Mouse (Mus musculus): ENCODE measurements at regions not wholly inside any gene's neighbourhood (a gene's known extent, or its start where the extent isn't known, plus 50 kb on each side); places are given as distances from the start of the nearest gene placed in this dataset.

DNA sequence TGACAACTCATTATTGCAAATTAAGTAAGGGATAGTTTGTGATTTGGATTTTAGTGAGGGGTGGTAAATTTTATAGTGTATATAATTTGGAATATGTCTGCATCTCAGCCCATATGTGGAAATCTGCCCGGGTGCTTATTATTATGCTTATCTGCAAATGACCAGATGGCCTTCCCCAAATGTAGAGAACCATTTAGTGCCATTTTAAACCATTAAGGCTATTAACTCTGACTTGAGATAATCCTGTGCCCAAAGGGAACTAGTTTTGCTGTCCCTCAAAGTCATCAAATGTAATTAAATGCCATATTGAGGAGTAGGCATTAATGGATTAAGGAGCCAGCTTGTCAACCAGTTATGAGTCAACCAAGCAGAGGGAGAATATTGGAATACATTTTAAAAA is 230.7 kb downstream of the Icos start:
- Histone ChIP-seq H3K4me3 (replicated peaks; ENCODE audit: low read length) (no peak overlapping the region), H3K4me1 (replicated peaks; ENCODE audit: control insufficient read depth, insufficient read depth, low read length) (peaks cover 11% of the 10 kb centered on the region; the same call in 1 of the 2 replicates), H3K9ac (no peak overlapping the region), H3K36me3 (replicated peaks; ENCODE audit: control insufficient read depth, insufficient read depth) (no peaks in the 10 kb centered on the region), H3K27ac (no peak overlapping the region), H3K4me2 (replicated peaks) (no peak overlapping the region), H3K9me3 (ENCODE audit: control insufficient read depth, low read length) (no peaks in the 10 kb centered on the region), H3K27me3 (ENCODE audit: control insufficient read depth, insufficient read depth, low read length) (no peaks in the 10 kb centered on the region)
- WGBS: 68% methylated on average over 1 of the region's 1 CpGs
- DNase-seq (ENCODE audit: low spot score) (no peak), ATAC-seq (ENCODE audit: low FRiP score) (no peak)

DNA sequence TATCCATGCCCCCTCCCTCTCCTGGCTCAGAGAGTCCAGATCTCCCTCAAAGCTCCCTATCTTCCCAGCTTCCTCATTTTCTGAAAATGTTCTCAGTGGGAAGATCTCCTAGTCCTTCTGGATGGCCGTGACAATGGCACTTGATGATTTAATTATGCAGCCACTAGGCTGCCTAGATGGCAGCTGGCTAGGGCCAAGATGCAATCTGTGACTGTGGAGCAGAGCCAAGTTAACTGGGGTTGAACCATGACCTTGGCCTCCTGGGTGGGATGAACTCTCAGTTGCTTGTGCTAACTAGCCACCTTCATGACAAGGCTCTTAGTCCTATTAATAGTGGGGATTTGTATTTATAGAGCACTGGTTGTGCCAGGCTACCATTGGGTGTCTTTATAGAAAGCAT is 243.4 kb downstream of the Icos start:
- WGBS: 26% methylated on average over 1 of the region's 1 CpGs
- ATAC-seq (ENCODE audit: low FRiP score): no peak
- Histone ChIP-seq H3K9ac (no peak overlapping the region), H3K27me3 (ENCODE audit: control insufficient read depth, insufficient read depth, low read length) (no peaks in the 10 kb centered on the region), H3K4me3 (replicated peaks; ENCODE audit: low read length) (no peak overlapping the region), H3K36me3 (replicated peaks; ENCODE audit: control insufficient read depth, insufficient read depth) (no peaks in the 10 kb centered on the region), H3K4me1 (replicated peaks; ENCODE audit: control insufficient read depth, insufficient read depth, low read length) (no peaks in the 10 kb centered on the region), H3K9me3 (ENCODE audit: control insufficient read depth, low read length) (no peaks in the 10 kb centered on the region), H3K27ac (no peak overlapping the region), H3K4me2 (replicated peaks) (no peak overlapping the region)
- no peak for DNase-seq (ENCODE audit: low spot score)

DNA sequence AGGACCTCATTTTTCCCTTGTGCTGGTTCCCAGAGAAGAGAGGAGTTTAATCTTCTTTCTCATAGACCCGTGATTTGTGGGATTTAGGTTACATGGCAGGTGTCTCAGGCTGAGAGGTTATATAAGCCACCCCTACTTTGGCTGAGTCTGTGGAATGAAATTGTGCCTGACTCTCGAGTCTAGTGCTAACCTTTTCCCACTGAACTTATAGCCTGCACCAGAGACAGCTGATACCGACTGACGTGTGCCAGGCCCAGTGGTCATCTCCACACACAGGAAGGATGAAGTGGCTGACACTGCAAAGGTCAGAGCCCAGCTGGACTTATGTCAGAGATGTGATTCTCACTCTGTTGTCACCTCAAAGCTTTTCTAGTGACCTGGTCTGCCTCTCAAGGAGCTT is 251.2 kb downstream of the Icos start:
- Histone ChIP-seq H3K4me3 (replicated peaks; ENCODE audit: low read length) (no peak overlapping the region), H3K9me3 (ENCODE audit: control insufficient read depth, low read length) (no peaks in the 10 kb centered on the region), H3K36me3 (replicated peaks; ENCODE audit: control insufficient read depth, insufficient read depth) (no peaks in the 10 kb centered on the region), H3K4me2 (replicated peaks) (no peak overlapping the region), H3K27ac (no peak overlapping the region), H3K4me1 (replicated peaks; ENCODE audit: control insufficient read depth, insufficient read depth, low read length) (0 out of 2 replicates have a peak, but pooled peaks cover 5% of the 10 kb centered on the region), H3K9ac (no peak overlapping the region), H3K27me3 (ENCODE audit: control insufficient read depth, insufficient read depth, low read length) (no peaks in the 10 kb centered on the region)
- DNase-seq (ENCODE audit: low spot score) (no peak), ATAC-seq (ENCODE audit: low FRiP score) (no peak)
- WGBS: 79% methylated on average over 4 of the region's 4 CpGs

DNA sequence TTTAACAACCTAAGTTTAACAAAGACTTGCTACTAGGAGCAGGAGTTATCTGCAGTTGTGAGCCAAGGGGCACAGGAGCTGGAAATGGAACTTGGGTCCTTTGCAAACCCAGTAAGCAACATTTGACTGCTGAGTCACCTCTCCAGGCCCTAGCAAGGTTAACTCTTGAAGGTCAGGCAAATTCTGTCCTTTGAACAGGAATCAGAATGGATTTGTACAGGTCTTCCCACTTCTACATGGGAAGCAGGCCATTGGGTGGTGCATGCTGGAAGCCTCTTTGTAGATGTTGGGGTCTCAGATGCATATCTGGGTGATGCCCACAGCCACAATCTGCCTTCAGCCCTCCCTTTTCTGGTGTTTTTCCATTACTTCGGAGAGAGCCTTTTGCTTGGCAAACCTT is 255.3 kb downstream of the Icos start:
- no peak overlapping the region for H3K4me2 ChIP-seq (replicated peaks)
- 83% methylated on average over 1 of the region's 1 CpGs for WGBS
- H3K4me1 ChIP-seq (replicated peaks; ENCODE audit: control insufficient read depth, insufficient read depth, low read length): 0 out of 2 replicates have a peak, but pooled peaks cover 9% of the 10 kb centered on the region
- no peak overlapping the region for H3K9ac ChIP-seq
- ATAC-seq (ENCODE audit: low FRiP score) (no peak), DNase-seq (ENCODE audit: low spot score) (no peak)
- H3K27me3 ChIP-seq (ENCODE audit: control insufficient read depth, insufficient read depth, low read length): no peaks in the 10 kb centered on the region
- no peak overlapping the region for H3K27ac ChIP-seq
- H3K9me3 ChIP-seq (ENCODE audit: control insufficient read depth, low read length): no peaks in the 10 kb centered on the region
- H3K36me3 ChIP-seq (replicated peaks; ENCODE audit: control insufficient read depth, insufficient read depth): no peaks in the 10 kb centered on the region
- no peak overlapping the region for H3K4me3 ChIP-seq (replicated peaks; ENCODE audit: low read length)

DNA sequence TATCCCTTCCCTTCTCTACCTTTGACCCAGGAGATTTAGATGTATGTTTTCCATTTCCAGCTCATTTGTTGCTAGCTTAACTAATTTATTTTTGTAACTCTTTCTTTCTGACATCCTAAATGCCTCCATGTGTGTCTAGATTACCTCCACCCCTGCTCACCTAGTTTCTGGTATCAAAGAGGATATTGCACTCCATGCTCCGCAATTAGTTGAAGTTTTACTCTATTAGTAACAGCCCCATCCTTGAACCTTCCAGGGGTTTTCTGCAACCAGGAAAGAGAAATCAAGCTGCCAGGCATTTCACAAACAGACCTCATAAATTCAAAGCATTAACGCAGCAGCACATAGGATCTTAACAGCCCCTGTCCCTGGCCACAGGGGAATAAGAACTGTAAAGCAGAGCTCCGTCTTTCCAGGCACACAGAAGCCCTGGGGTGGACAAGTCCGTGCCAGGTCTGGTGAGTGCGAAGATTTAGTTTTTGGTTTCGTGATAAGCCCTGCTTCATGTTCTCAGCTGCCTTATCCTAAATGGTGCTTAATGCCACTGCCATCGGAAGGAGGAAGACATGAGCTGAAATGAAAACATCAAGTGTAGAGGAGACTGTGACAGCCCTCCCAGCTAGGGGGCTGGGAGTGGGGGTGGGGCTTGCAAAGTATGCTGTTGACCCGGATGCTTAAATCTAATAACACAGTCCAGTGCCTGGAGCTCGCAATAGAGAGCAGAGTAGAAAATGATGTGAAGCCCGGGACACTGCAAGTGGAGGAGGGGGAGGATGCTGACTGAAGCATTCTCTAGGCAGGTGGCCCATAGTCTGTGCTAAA is 256.0 kb downstream of the Icos start:
- WGBS: 19% methylated on average over 10 of the region's 10 CpGs
- Histone ChIP-seq H3K4me1 (replicated peaks; ENCODE audit: control insufficient read depth, insufficient read depth, low read length) (0 out of 2 replicates have a peak, but pooled peaks cover 9% of the 10 kb centered on the region), H3K4me2 (replicated peaks) (peak overlapping the region; percentile 35; the same call in 1 of the 2 replicates), H3K9me3 (ENCODE audit: control insufficient read depth, low read length) (no peaks in the 10 kb centered on the region), H3K4me3 (replicated peaks; ENCODE audit: low read length) (no peak overlapping the region), H3K9ac (no peak overlapping the region), H3K27me3 (ENCODE audit: control insufficient read depth, insufficient read depth, low read length) (no peaks in the 10 kb centered on the region), H3K36me3 (replicated peaks; ENCODE audit: control insufficient read depth, insufficient read depth) (no peaks in the 10 kb centered on the region), H3K27ac (no peak overlapping the region)
- ATAC-seq (ENCODE audit: low FRiP score) (peak; percentile 80), DNase-seq (ENCODE audit: low spot score) (no peak)

DNA sequence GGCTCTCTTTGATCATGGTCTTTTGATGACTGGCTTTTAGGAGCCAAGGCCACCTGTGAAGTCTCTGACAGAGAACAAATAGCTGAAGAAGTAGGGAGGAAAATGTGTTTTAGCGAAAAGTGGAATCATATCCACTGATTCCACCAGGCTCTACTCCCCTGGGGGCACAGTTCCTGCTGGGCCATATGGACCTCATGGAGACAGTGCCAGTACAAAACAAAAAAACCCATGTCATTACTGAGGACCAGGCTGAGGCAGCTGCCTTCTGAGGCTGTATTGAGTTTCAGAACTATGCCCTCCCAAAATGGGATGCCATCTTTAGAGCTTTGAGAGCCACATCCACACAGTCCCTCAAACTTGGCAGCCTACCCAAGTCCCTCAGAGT is 256.6 kb downstream of the Icos start:
- H3K4me3 ChIP-seq (replicated peaks; ENCODE audit: low read length): no peak overlapping the region
- H3K4me2 ChIP-seq (replicated peaks): 0 out of 2 replicates have a peak overlapping the region, but pooled peaks have one; percentile 35
- no peak overlapping the region for H3K9ac ChIP-seq
- ATAC-seq (ENCODE audit: low FRiP score) (peak; percentile 27; the same call in 1 of the 2 replicates), DNase-seq (ENCODE audit: low spot score) (no peak)
- no peaks in the 10 kb centered on the region for H3K27me3 ChIP-seq (ENCODE audit: control insufficient read depth, insufficient read depth, low read length)
- no peak overlapping the region for H3K27ac ChIP-seq
- H3K36me3 ChIP-seq (replicated peaks; ENCODE audit: control insufficient read depth, insufficient read depth): no peaks in the 10 kb centered on the region
- 6% methylated on average over 1 of the region's 1 CpGs for WGBS
- 0 out of 2 replicates have a peak, but pooled peaks cover 9% of the 10 kb centered on the region for H3K4me1 ChIP-seq (replicated peaks; ENCODE audit: control insufficient read depth, insufficient read depth, low read length)
- H3K9me3 ChIP-seq (ENCODE audit: control insufficient read depth, low read length): no peaks in the 10 kb centered on the region

DNA sequence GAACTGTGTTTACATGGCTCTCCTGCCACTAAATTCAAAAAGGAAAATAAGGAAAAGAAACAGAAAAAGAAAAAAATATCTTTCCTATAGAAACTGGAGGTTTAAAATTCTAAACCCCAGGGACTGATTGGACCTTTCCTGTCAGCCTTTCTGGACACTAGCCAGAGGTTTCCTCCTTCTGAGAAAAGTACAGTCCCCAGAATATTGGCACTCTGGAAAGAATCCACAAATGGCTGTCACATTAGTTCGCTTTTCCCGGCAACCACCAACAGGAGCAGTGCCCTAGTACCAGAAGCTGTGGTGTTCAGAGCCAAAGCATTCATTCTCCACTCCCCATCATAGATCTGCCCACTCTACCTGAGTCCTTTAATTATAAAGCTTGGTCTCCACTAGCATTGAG is 258.8 kb downstream of the Icos start:
- Histone ChIP-seq H3K9me3 (ENCODE audit: control insufficient read depth, low read length) (no peaks in the 10 kb centered on the region), H3K36me3 (replicated peaks; ENCODE audit: control insufficient read depth, insufficient read depth) (no peaks in the 10 kb centered on the region), H3K27me3 (ENCODE audit: control insufficient read depth, insufficient read depth, low read length) (no peaks in the 10 kb centered on the region), H3K4me3 (replicated peaks; ENCODE audit: low read length) (no peak overlapping the region), H3K4me1 (replicated peaks; ENCODE audit: control insufficient read depth, insufficient read depth, low read length) (0 out of 2 replicates have a peak, but pooled peaks cover 9% of the 10 kb centered on the region), H3K4me2 (replicated peaks) (no peak overlapping the region), H3K27ac (no peak overlapping the region), H3K9ac (no peak overlapping the region)
- DNase-seq (ENCODE audit: low spot score) (no peak), ATAC-seq (ENCODE audit: low FRiP score) (no peak)
- WGBS: 66% methylated on average over 2 of the region's 2 CpGs

DNA sequence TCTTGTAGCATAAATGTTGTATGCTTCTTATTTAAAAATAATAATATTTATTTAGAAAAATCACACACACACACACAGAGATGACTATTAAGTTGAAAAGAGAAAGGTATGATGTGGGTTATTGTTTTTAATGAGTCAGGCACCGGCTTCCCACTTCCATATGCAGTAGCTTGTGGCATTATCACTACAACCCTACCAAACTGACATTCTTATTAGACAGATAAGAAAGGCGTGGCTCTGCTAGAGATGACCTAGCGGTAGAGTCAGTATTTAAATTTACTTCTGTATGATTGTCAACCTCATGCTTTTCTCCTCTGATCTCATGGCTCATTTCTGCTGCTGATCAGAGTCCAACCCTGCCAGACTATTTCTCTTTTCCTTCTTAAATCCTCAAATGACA is 260.9 kb downstream of the Icos start:
- DNase-seq (ENCODE audit: low spot score): no peak
- Histone ChIP-seq H3K4me1 (replicated peaks; ENCODE audit: control insufficient read depth, insufficient read depth, low read length) (0 out of 2 replicates have a peak, but pooled peaks cover 7% of the 10 kb centered on the region), H3K27ac (no peak overlapping the region), H3K27me3 (ENCODE audit: control insufficient read depth, insufficient read depth, low read length) (no peaks in the 10 kb centered on the region), H3K4me2 (replicated peaks) (no peak overlapping the region), H3K4me3 (replicated peaks; ENCODE audit: low read length) (no peak overlapping the region), H3K9ac (no peak overlapping the region), H3K36me3 (replicated peaks; ENCODE audit: control insufficient read depth, insufficient read depth) (no peaks in the 10 kb centered on the region), H3K9me3 (ENCODE audit: control insufficient read depth, low read length) (no peaks in the 10 kb centered on the region)
- 98% methylated on average over 3 of the region's 3 CpGs for WGBS
- ATAC-seq (ENCODE audit: low FRiP score): no peak

DNA sequence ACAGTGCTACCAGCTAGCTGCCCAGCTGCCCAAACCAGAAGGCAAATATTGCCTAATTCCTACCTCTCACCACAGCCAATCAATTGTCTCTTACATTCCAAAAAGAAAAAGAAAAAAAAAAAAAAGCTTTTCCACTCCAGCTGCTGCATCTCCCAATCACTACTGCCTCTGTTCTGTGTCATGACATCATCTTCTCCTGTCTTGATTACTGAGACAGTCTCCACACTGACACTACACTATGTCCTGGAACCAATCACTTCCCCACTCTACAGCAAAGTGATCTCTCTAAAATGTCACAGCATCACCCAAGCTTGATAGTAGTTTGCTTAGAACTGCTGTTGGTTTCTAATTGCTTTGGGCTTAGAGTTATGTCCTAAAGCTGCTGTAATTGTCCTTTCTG is 279.8 kb downstream of the Icos start:
- no peaks in the 10 kb centered on the region for H3K9me3 ChIP-seq (ENCODE audit: control insufficient read depth, low read length)
- H3K9ac ChIP-seq: no peak overlapping the region
- H3K4me1 ChIP-seq (replicated peaks; ENCODE audit: control insufficient read depth, insufficient read depth, low read length): no peaks in the 10 kb centered on the region
- no peak for DNase-seq (ENCODE audit: low spot score)
- no peaks in the 10 kb centered on the region for H3K36me3 ChIP-seq (replicated peaks; ENCODE audit: control insufficient read depth, insufficient read depth)
- no peak overlapping the region for H3K27ac ChIP-seq
- no peak overlapping the region for H3K4me2 ChIP-seq (replicated peaks)
- H3K27me3 ChIP-seq (ENCODE audit: control insufficient read depth, insufficient read depth, low read length): no peaks in the 10 kb centered on the region
- no peak overlapping the region for H3K4me3 ChIP-seq (replicated peaks; ENCODE audit: low read length)
- no peak for ATAC-seq (ENCODE audit: low FRiP score)

Measured in hindbrain, embryonic 14.5 days (tissue).